Mouse (Mus musculus): Measurements from ENCODE around the gene Tctn1.

The Tctn1 gene

DNA sequence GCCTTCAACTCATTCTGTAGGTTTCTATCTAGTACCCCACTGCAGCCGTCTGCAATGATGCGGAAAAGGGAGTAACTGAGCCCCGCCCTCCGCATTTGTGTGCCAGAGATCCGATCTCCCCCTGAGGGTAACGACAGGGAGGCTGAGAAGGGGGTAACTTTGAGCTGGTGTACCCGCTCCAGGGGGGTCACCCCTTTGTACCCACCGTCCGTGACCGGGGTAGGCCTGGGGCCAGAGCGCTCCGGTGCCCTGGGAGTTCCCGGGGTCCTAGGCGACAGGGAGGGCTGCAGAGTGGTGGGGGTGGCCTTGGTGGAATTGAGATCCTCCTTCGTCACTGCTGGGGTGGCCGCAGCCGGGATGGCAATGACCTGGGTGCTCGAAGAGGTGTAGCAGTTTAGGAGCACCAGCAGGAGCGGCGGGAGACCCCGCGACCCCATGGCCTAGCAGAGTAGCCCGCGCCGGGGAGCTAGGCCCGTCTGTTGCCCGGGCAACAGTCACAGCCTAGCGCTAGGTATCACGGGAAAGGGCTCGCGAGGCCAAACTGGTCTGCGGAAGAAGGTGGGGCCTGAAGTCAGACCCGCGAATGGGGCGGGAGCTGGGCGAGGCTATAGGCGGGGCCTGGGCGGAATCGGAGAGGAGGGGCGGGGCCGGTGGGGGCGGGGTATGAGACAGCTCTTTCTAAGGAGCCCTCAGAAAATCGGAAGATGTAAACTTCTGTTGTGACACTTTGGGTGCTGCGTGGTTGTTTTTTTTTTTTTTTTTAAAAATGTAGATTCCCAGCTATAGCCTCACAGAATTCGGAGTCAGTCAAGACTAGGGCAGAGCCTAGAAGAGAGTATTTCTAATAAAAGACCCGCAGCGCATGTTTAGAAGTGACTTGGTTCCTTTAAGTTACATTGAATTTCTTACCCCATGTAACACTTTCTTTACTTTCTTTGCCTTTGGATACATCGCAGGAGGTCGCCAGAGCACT lies at the start of gene Tctn1:
Tctn1 (minus strand) TSS at position 528 of the 973 bp plus-strand sequence.
- peak; percentile 89 for DNase-seq (ENCODE audit: low read depth, low spot score)

DNA sequence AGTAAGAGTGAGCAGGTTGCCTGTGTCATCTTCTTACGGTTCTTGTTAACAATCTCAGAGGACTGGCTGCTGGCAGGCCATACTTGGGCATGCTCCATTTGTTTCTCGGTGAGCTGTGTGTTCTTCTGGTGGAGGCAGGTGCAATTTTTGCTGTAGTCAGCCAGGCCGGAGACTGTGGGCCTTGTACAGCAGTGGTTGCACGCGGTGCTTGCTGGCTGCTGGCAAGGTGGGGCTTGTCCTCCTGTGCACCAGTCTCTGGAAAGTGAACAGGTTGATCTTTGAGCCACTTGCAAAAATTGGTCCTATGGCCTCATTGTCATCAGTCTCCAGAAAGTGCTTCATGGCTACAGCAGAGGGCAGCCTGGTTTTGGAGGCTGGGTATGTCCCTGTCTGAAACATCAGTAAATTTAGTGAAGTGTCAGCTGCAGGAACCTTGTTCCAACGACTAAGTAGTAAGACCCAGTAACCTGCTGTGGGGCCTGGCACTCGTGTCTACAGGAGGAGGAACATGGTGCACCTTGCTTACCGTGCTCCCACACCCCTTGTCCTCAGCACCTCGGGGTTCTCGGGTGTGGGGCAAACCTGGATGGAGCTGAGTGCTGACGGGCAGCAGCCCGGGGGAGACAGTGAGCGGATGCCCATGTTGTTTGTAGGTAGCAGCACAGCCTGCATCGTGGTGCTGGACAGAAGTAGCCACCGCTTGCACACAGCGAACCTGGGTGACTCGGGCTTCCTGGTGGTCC lies 48.9 kb upstream of the Tctn1 start:
- DNase-seq (ENCODE audit: low read depth, low spot score) = no peak

DNA sequence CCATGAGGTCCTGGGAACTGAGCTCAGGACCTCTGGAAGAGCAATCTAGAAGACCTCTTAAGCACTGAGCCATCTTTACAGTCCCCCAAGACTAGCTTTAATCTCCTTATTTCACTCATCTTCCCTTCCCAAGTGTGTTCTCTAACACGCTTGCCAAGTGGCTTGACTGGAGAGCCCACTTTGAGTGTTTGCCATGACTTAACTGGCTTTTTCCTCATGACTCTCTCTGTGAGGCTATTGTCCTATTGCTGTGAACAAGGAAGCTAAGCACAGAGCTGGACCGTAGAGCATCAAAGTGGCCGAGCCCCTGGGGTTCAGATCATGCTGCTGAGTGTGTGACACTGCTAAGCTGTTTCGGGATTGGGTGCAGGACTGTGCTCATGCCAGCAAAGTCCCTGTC lies 48.1 kb upstream of the Tctn1 start:
- DNase-seq (ENCODE audit: low read depth, low spot score) = no peak

DNA sequence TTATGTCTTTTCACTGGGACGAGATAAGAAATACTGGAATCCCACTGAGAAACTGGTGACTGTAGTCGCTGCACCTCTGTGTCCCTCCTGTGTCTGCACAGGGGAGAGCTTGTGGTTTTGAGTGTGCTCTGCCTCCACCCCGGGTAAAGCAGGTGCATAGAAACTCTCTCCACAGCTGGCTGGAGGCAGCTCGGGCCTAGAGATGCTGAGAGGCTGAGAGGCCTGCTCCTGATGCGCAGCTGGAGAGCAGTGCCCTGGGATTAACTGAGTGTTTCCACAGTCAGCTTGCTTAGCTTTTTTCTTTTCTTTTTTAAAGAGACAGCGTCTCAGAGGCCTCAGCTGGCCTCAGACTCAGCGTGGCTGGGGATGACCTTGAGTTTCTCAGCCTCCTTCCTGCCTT lies 47.4 kb upstream of the Tctn1 start:
- no peak for DNase-seq (ENCODE audit: low read depth, low spot score)

DNA sequence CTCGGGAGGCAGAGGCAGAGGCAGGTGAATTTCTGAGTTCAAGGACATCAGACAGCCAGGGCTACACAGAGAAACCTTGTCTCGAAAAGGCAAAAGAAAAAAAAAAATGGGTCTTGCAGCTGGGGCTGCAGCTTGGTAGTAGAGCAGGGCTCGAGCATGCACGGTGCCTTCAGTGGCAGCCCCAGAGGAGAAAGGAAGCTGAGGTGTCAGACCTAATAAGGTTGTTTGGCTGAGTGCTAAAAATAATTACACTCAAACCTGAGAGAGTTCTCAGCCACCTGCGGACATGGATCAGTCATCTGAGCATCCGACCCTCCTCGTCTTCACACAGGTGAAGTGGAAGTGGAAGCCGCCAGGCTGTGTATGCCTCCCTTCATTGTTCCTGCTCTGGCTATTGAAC lies 46.4 kb upstream of the Tctn1 start:
- no peak for DNase-seq (ENCODE audit: low read depth, low spot score)

DNA sequence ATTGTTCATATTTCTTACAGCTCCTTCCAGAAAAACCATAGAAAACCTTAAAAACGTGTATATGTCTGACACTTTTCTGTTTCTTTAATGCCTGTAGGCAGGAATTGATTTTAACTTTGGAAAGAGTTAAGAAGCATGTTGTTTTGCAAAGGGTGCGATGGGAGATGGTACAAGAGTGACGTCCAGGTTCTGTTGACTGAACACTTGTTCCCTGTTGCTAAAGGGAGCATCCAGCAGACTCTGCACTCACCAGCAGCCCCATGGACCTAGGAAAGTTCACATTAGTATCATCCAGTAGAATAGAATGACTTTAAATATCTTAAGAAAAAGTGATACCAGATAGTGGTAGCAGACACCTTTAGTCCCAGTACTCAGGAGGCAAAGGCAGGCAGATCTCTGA lies 42.3 kb upstream of the Tctn1 start:
- DNase-seq (ENCODE audit: low read depth, low spot score) = no peak

DNA sequence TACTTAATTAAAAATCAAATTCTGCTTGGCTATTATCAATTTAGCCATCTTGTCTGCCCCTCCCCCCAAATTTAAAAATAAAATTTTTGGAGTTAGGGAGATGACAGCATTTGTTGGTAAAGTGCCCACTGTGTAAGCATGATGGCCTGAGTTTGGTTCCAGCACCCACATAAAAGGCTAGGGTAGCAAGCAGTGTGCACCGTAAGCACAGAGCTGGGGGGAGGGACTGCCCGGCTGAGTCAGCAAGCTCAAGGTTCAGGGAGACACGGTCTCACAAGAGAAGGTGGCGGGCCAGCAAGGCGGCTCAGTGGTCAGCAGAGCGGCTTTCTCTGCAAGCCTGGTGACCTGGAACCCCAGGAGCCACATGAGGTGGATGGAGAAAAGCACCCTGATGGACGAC lies 41.2 kb upstream of the Tctn1 start:
- DNase-seq (ENCODE audit: low read depth, low spot score) = no peak

DNA sequence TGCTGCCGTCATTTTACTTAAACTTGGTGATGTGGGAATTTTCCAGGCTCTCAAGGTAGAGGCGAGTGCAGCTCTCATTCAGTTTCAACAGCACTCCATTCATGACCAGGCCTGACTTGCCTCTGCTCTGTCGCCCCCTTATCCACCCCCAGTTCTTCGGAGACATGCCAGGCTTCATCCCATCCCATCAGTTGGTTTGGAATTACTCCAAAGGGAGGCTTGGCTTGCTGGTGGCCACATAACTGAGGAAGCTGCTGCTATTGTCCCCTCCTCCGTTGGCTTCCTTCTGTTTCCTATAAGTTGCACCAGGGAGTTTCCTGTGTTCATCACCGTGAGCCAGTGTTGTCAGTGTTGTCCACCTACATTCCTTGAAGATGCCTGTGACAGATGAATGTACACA lies 40.3 kb upstream of the Tctn1 start:
- no peak for DNase-seq (ENCODE audit: low read depth, low spot score)

DNA sequence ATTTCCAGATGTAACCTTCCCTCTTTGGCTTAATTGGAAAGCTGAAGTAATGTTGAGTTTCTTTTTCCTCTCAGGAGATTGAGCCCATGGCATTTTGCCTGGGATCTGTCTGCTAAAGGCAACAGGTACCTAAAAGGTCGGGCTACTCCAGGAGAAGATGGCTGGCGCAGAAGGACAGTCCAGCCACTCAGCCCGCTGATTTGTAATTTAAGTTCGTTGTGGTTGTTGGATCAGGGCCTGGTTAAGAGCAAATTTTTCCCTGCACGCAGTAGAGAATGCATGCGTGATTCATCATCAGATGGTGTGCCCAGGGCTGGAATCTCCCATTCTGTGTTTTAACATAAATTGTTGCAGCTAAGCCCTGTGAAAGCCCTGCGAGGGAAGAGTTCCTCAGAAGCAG lies 39.7 kb upstream of the Tctn1 start:
- DNase-seq (ENCODE audit: low read depth, low spot score) = no peak

DNA sequence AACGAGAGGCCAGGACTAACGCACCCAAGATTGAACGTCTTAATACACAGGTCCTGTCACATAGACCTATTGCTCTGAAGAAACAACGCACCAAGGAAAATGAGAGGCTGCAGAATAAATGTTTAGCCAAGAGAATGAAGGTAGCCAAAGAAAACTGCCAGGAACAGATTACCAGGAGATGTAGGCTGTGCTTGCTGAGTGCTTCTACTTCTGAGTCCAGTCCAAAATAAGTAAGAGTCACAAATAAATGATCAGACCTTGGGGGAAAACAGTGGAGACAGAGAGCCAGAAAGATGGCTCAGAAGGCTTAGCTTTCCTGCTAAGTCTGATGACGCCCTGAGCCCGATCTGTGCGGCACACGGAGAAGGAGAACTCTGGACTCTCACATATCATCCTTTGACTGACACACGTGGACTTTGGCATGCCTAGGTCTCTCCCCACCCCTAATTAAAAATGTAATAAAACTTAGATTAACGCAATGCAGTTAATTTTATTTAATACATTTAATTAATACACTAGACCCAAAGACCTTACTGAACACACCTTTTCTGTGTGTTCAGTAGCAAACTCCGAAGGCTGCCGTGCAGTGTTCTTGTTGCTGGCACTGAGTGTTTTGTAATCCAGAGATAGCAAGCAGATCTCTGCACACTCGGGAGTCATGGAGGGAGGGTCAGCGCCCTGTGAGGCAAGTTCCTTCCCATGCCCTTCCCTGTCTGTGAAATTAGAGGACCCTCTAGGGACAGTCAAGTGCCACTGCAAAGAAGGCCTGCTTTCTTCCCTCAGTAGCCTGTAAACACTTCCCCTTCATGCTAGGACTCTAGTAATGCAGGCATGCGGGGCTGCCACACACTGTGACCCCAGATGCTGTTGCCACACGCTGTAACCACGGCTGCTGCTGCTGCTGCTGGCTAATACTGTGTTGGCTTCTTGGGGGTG lies 38.8 kb upstream of the Tctn1 start:
- DNase-seq (ENCODE audit: low read depth, low spot score) = no peak

DNA sequence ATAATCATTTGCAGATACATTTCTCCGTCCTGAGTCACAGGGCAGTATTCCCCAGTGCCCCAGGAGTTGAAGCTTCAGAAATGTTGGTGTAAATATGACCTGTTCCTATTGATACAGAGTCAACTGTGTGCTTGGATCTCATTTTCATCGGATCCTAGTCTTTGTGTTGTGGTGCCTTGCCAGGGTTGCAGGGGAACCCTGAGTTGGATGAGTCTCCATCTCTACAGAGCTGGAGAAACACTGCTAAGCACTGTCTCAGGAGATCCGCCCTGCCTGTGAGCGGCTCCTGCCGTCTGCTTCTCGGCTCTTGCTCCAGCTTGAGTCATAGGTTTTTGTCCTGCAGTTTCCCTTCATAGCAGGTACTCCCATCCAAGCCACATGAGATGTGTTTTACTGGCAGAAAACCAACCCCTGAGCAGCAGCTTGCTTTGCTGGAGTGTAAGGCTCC lies 35.8 kb upstream of the Tctn1 start:
- DNase-seq (ENCODE audit: low read depth, low spot score) = no peak

DNA sequence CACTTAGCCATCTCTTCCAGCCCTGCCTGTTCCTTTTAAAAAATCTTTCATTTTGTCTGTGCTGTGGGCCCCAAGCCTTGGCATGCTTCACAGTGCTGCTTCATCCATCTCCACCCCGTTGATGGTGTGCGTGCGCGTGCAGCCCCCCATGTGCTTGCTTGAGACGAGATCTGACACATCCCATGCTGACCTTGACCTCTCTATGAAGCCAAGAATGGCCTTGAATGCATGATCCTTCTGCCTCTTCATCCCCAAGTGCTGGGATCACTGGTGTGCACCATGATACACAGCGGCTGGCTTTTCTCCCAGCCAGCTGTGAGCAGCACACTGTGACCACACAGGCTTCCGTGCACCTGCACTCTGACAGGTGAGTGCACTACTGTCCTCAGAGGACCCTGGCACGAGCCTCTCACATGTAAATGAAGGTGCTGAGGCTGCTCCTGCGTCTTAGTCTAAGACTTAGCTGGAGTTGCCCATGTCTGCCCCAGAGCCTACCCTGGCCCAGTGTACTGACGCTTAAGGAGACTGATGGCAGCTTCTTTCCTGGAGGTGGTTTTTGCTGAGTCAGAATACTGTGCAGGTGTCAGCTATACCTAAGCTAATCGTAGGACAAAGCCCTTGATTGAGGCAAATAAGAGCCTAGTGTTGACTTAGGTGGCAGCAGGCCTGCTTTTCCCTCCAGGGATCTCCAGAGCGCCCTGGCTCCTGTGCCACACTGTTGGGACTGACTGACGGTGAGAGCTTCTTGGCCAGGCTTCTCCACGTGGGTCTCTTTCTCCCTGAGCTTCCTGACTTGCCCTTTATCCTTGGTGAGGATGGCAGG lies 31.1 kb upstream of the Tctn1 start:
- DNase-seq (ENCODE audit: low read depth, low spot score) = no peak

DNA sequence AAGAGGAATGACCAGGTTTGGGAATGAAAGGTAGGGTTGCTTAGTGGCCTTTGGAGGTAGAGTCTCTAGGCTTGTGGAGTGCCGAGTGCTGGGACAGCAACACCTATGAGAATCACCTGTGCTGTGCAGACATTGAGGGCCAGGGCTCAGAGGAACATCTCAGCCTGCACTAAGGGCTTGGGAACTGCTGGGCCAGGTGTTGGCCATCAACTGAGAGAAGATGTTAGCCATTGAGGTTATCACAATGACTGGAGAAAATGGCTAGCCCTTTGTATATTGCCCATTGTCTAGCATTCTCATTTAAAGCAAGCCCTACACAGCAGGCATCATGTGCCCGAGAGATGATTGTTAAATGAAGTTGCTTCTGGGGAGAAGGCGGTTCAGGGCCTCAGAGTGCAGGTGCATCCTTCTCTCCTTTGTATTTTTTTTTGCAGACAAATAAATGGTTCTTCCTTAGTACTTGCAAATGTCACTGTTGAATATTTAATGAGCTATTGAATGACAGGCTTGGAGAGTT lies 30.0 kb upstream of the Tctn1 start:
- DNase-seq (ENCODE audit: low read depth, low spot score) = no peak

DNA sequence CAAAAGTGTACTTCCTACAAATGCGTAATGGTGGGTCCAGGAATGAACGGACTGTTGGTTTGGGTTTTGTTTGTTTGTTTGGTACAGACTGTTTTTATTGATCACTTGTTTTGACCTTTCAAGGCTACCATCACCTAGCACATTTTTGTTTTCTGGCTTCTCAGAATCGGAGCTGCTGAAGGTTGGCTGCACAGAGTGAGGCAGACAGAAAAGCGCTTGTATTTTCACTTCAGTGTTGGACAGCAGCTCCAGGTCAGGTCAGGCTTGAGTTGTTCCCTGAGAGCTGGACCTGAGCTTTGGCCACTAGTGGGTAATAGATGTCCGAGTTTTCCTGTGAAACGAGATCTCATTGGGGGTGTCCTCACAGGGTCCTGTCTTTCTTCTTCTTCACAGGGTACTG lies 28.9 kb upstream of the Tctn1 start:
- DNase-seq (ENCODE audit: low read depth, low spot score) = no peak

DNA sequence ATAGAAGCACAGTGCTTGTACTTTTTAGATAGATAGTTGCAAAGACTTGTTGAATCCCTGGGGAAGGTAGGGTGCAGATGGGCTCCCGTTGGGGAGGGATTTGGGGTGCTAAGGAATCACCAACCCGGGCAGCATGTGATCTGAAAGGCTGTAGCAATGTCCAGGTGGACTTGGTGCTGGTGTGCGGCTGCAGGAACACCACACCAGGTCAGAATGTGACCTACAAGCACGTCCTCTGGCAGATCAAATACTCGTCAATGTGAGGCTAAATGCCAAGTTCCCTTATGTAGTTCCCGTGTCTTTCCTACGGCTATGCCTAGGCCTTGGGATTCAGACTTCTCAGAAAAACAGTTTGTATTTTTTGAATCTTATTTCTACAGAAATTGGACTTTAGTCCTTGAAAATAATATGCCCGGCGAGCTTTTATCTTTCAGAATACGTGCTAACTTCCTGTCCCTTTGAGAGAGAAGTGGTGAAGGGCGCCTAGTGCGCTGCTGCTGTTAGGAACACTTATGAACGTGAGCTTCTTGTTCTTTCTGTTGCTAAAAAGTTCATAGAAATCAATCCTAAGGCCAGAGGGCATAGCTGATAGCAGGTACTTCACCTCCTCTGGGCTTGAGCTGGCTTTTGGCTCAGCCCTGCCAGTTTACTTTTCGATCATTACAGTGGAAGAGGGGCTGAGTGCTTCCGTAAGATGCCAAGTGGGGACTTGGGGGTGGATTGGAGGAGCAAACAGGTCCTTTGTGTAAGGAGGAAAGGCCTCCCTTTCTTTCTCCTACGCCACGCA lies 27.5 kb upstream of the Tctn1 start:
- no peak for DNase-seq (ENCODE audit: low read depth, low spot score)

DNA sequence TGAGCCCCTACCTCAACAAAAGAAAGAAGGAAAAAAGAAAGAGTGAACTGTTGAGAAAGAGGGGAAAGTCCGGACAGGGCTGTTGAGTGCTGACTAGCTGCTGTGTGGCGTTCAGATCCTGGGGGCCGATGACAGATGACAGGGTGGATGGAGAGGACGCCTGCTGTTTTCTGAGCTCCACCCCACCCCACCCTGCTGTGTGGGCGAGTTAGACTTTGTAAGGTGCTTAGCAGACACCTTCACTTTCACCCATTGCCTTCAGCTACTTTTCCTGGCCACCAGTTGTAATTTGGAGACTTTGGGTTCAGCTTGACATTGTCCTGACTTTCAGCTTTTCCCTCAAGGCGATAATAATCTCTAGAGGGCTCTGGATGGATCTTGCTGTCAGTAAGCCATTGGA lies 26.9 kb upstream of the Tctn1 start:
- no peak for DNase-seq (ENCODE audit: low read depth, low spot score)

DNA sequence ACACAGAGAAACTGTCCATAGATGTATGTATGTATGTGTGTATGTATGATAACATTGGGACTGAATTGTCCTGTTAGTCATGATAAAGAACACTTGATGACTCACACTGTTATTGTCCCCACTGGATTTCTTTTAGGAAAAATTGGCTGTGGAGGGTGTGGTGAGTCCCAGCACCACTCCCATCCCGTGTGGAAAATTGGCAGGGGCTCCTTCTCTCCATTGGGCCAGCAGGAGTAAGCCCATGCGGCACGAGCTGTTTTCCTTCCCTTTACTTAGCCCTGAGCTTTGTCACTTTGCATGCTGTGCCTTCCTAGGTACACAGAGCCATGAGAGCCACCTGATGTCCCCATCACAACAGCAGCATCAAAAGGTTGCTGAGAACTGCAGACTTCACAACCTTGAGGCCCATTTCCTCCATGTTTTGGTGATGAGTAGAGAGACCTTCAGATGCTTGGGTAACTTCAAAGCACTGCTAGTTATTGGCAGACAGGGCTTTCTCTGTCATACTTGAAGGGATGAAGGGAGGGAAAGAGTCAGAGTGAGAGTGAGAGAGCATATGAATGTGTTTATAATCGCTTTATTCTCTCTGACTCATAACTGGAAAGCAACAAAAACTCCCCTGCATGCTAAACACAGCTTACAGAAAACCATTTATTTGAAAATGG lies 24.0 kb upstream of the Tctn1 start:
- DNase-seq (ENCODE audit: low read depth, low spot score) = no peak

DNA sequence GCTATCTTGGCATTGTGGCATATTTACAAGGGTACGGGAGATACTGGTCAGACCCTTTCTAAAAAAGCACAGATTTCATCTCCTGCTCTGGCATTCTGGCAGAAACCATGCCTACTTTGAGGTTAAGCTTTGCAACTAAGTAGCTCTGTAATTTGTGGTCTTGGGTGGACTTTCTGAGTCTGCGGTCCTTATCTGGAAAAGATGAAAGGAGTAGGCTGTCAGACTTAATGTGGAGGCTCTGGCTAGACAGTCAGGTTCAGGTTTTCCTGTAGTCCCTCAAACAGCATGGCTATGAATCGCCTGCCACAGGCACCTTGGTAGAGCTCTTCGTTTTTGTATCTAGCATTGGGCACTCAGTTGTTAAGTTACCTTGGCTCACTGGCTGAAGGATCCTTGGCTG lies 22.8 kb upstream of the Tctn1 start:
- DNase-seq (ENCODE audit: low read depth, low spot score) = no peak

DNA sequence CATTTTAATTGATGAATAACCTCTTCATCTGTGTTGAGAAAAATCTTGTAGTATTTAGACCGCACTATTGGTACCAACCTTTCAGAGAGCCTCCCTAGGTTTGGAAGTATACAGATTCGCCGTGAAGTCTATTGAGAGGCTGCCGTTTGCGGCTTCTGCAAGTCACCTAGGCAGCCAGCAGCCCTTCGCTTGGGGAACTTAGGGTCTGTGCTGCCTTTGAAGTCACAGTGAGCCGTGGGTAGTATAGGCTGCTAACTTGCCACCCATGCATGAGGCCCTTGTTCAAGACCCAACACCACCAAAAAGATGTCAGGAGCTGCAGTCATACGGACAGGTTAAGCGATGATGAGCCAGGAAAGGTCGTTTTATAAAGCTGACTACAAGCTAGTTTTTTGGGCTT lies 21.9 kb upstream of the Tctn1 start:
- no peak for DNase-seq (ENCODE audit: low read depth, low spot score)

Measured in brain, embryonic 18.5 days (tissue).